Mouse (Mus musculus) kidney, adult 8-10 months (tissue): ENCODE results near the gene Olfr922.

ENCODE experiments used
- DNase-seq, 2 experiments: peaks; one replicate each; pipeline ENCODE4 v3.0.0; 2022

The Olfr922 gene

DNA sequence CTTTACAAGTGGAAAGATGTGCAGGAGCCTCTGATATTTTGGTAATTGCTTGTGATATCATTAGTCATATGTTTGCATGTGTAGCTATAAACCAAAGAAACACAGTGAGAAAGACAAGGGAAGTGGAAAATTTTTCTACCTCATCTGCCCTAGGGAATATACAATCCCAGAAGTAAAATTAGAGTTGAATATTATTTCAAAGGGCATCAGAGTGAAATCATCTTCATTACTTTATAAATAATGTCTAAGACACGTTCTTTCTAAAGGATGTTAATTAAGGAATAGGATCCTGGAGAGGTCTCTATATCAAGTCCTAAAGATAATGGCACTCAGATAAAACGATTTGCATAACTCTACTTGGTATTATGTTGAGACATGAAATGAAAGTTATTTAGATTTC, at the start of gene Olfr922:
TSS of gene Olfr922 (plus strand) at position 301 of the 400 bp plus-strand sequence.
- no peak for DNase-seq

GRCm38 (mm10) chr9:38772768-38773167, 41.6 kb upstream of the Olfr922 start, which contains the start of gene Olfr921:
Gene Olfr921 (plus strand): TSS chr9:38773068.
- no peak for DNase-seq

GRCm38 (mm10) chr9:38792689-38793088, 21.7 kb upstream of the Olfr922 start:
- no peak for DNase-seq

DNA sequence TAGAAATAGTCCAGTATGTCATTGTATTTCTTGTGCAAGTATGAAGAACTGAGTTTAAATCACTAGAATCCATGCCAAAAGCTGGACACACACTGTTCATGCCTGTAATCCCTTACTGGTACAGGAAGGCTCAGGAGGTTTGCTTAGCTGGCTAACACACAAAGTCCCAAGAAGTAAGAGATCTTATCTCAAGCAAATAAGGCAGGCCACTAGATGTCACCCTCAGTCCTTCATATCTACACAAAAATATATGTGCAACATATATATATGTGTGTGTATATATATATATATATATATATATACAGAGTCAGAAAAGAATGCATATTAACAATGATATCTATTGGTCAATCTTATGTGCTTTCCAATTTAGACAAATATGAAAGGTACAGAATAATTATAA, 8.7 kb upstream of the Olfr922 start:
- no peak for DNase-seq

- DNase-seq, result no peak
These were observed 1.1 kb downstream of the Olfr922 start for GRCm38 (mm10) chr9:38815458-38815986.

- no peak for DNase-seq
These were observed 11.8 kb downstream of the Olfr922 start, which contains the start of gene Olfr923 for GRCm38 (mm10) chr9:38826245-38826644. Gene Olfr923 (plus strand): TSS chr9:38826545.

DNA sequence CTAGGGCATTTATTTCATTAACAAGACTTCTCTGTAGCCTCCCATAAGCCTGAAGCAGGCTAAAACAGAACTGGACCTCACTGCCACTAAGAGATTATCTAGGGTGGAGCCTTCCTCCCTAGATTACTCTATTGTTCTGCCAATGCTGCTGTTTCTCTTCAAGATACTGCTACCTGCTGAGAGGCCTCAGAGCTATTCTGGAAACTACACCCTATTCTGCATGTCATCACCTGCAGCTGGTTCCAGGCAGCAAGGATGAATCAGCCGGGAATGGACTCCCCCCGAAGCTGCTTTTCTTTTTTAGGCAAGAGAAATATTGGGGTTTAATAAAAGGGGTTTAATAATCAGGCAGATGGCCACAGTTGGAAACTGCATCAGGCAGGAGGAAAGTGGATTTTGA, 18.6 kb downstream of the Olfr922 start:
- no peak for DNase-seq

DNA sequence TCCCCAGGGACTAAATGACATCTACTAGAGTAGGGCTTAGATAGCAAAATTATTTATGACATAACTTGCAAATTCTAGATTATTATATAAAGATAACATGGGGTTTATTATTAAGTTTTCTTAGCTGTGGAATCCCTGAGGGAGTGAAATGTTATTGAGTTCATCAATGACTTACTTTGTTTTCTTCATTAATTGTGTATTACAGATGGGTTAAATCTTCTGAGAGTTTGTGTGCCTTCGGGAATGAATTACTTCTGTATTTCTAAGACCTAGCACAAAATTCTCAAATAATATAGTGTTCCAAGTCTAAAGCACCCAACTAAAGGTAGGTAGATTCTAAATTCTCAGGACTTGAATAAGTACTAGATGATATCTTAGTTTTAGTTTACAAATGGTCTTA, 29.7 kb downstream of the Olfr922 start, which contains the start of gene Olfr924:
TSS of gene Olfr924 (plus strand) at position 301 of the 400 bp plus-strand sequence.
- no peak for DNase-seq

DNA sequence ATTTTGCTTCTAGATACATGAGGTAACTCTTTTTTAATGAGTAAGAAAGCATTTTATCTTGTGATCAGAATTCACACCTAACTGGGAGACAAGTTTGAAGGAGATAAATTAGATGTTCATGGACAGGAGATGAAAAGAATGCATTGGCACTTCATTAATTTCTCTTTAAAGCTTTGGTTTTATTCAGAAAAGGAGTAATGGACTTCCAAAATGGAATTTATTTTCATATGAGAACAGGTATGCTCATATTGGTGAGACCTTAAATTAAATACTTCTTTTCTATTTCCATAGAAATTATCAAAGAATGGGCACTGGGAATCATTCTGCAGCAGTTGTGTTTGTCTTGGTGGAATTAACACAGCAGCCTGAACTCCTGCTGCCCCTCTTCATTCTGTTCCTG, 40.3 kb downstream of the Olfr922 start, which contains the start of gene Olfr26:
TSS of gene Olfr26 (plus strand) at position 301 of the 400 bp plus-strand sequence.
- DNase-seq, result no peak
